Mouse (Mus musculus) CH12.LX (cell line): ENCODE data around the gene Rrp36. TPM values are rescaled to one million over a fixed set of nuclear protein-coding genes. Genes with fewer than 3 reads are reported as not detected.

ENCODE experiments used
- DNase-seq: peaks from one replicate; pipeline ENCODE4 v3.0.0-alpha.2; 2013; ENCODE audit errors: extremely low read depth
- H3K27ac ChIP-seq: 2 replicates; pipeline ENCODE4 v1.5.1; 2012; ENCODE audit warnings: low read depth, mild to moderate bottlenecking, control low read depth, moderate library complexity; ENCODE audit not compliant: insufficient read depth
- H3K27me3 ChIP-seq: replicated peaks from 2 replicates; pipeline ENCODE3; 2012; ENCODE audit warnings: inconsistent platforms
- H3K36me3 ChIP-seq, 2 experiments: replicated peaks in 1 of 2; 2 replicates each; pipeline versions ENCODE3 to v1.6.1; 2012; ENCODE audit warnings: inconsistent platforms in 1 of 2, low read length in 1 of 2, mild to moderate bottlenecking in 1 of 2, mixed read lengths in 1 of 2, moderate library complexity in 1 of 2; ENCODE audit not compliant: control insufficient read depth in 1 of 2, insufficient read depth in 1 of 2
- H3K4me1 ChIP-seq, 2 experiments: 2 replicates each; pipeline ENCODE4 v1.6.1; 2012; ENCODE audit warnings: inconsistent platforms in 1 of 2, moderate library complexity in 1 of 2; ENCODE audit not compliant: insufficient read depth in 2 of 2, control insufficient read depth in 1 of 2
- H3K4me2 ChIP-seq: 2 replicates; pipeline ENCODE4 v1.6.1; 2012; ENCODE audit warnings: low read depth, mild to moderate bottlenecking, control low read depth; ENCODE audit not compliant: poor library complexity, insufficient read depth, severe bottlenecking
- H3K4me3 ChIP-seq, 3 experiments: fragments of 150-350 bp in 1 of 3; sonication (generic) in 1 of 3; replicated peaks in 1 of 3; 2 replicates each; pipeline versions ENCODE3 to v1.5.1; 2011 to 2012; ENCODE audit warnings: low read depth in 2 of 3, low read length in 2 of 3, mild to moderate bottlenecking in 2 of 3, moderate library complexity in 2 of 3, control low read depth in 1 of 3, improper control_type of control experiment in 1 of 3, inconsistent platforms in 1 of 3, mixed read lengths in 1 of 3; ENCODE audit not compliant: poor library complexity in 1 of 3
- H3K79me2 ChIP-seq: replicated peaks from 2 replicates; pipeline ENCODE4 v1.6.1; 2012; ENCODE audit warnings: mild to moderate bottlenecking, moderate library complexity; ENCODE audit not compliant: control insufficient read depth, poor library complexity, insufficient read depth, severe bottlenecking; ENCODE audit errors: extremely low read depth
- H3K9ac ChIP-seq: 2 replicates; pipeline ENCODE4 v1.6.1; 2012; ENCODE audit warnings: low read depth, mild to moderate bottlenecking, control low read depth, moderate library complexity; ENCODE audit not compliant: insufficient read depth
- H3K9me3 ChIP-seq: replicated peaks from 2 replicates; pipeline ENCODE3; 2012; ENCODE audit warnings: low read length, inconsistent platforms, mixed read lengths
- CHD2 ChIP-seq: IDR thresholded peaks from 2 replicates; pipeline ENCODE4 v1.6.1; 2011; ENCODE audit warnings: low read length, improper control_type of control experiment
- CTCF ChIP-seq, 2 experiments: IDR thresholded peaks in 1 of 2; conservative IDR thresholded peaks in 1 of 2; 2 replicates each; pipeline ENCODE4 v1.5.1; 2011 to 2012; ENCODE audit warnings: low read depth in 2 of 2, low read length in 2 of 2, improper control_type of control experiment in 1 of 2, inconsistent platforms in 1 of 2, mild to moderate bottlenecking in 1 of 2, moderate library complexity in 1 of 2
- E2F4 ChIP-seq: IDR thresholded peaks from 2 replicates; pipeline ENCODE4 v1.6.1; 2011; ENCODE audit warnings: low read depth, low read length, improper control_type of control experiment; ENCODE audit not compliant: insufficient replicate concordance
- GABPA ChIP-seq: IDR thresholded peaks from 2 replicates; pipeline ENCODE4 v1.6.1; 2012; ENCODE audit warnings: low read depth, low read length, improper control_type of control experiment, inconsistent platforms; ENCODE audit not compliant: insufficient replicate concordance
- IRF4 ChIP-seq: IDR thresholded peaks from 2 replicates; pipeline ENCODE4 v1.6.1; 2014; ENCODE audit warnings: low read depth, mild to moderate bottlenecking, inconsistent platforms, low read length, improper control_type of control experiment
- JUN ChIP-seq: IDR thresholded peaks from 2 replicates; pipeline ENCODE4 v1.6.1; 2011; ENCODE audit warnings: low read depth, mild to moderate bottlenecking, low read length, improper control_type of control experiment, moderate library complexity; ENCODE audit not compliant: insufficient read depth
- JUND ChIP-seq: conservative IDR thresholded peaks from 2 replicates; pipeline ENCODE4 v1.6.1; 2011; ENCODE audit warnings: low read depth, low read length, improper control_type of control experiment
- MAX ChIP-seq: IDR thresholded peaks from 2 replicates; pipeline ENCODE4 v1.6.1; 2011; ENCODE audit warnings: low read length, improper control_type of control experiment
- MAZ ChIP-seq: IDR thresholded peaks from 2 replicates; pipeline ENCODE4 v1.6.1; 2012; ENCODE audit warnings: low read depth, mild to moderate bottlenecking, inconsistent platforms, low read length, improper control_type of control experiment, moderate library complexity
- MEF2A ChIP-seq: IDR thresholded peaks from 2 replicates; pipeline ENCODE4 v1.6.1; 2014; ENCODE audit warnings: low read depth, mild to moderate bottlenecking, inconsistent platforms, low read length, improper control_type of control experiment, borderline replicate concordance
- MXI1 ChIP-seq: IDR thresholded peaks from 2 replicates; pipeline ENCODE4 v1.6.1; 2011; ENCODE audit warnings: mild to moderate bottlenecking, low read depth, low read length, improper control_type of control experiment
- MYC ChIP-seq: IDR thresholded peaks from 2 replicates; pipeline ENCODE4 v1.6.1; 2011; ENCODE audit warnings: low read depth, mild to moderate bottlenecking, improper control_type of control experiment, low read length
- NELFE ChIP-seq: IDR thresholded peaks from 2 replicates; pipeline ENCODE4 v1.6.1; 2011; ENCODE audit warnings: low read depth, low read length, improper control_type of control experiment
- NRF1 ChIP-seq: IDR thresholded peaks from 2 replicates; pipeline ENCODE4 v1.6.1; 2014; ENCODE audit warnings: low read depth, mild to moderate bottlenecking, inconsistent platforms, low read length, improper control_type of control experiment, moderate library complexity
- PAX5 ChIP-seq: IDR thresholded peaks from 2 replicates; pipeline ENCODE4 v1.6.1; 2012; ENCODE audit warnings: low read length, inconsistent platforms, mixed read lengths
- POLR2A ChIP-seq: IDR thresholded peaks from 2 replicates; pipeline ENCODE4 v1.6.1; 2011; ENCODE audit warnings: low read depth, mild to moderate bottlenecking, improper control_type of control experiment, low read length
- RCOR1 ChIP-seq: conservative IDR thresholded peaks from 2 replicates; pipeline ENCODE4 v1.6.1; 2012; ENCODE audit warnings: low read depth, mild to moderate bottlenecking, inconsistent platforms, low read length, improper control_type of control experiment
- SMC3 ChIP-seq: IDR thresholded peaks from 2 replicates; pipeline ENCODE4 v1.6.1; 2011; ENCODE audit warnings: low read depth, low read length, improper control_type of control experiment
- USF1 ChIP-seq: IDR thresholded peaks from 2 replicates; pipeline ENCODE4 v1.6.1; 2014; ENCODE audit warnings: low read depth, mild to moderate bottlenecking, inconsistent platforms, low read length, improper control_type of control experiment
- USF2 ChIP-seq: conservative IDR thresholded peaks from 2 replicates; pipeline ENCODE4 v1.6.1; 2011; ENCODE audit warnings: low read depth, low read length, improper control_type of control experiment
- ZC3H11A ChIP-seq: IDR thresholded peaks from 2 replicates; pipeline ENCODE4 v1.6.1; 2012; ENCODE audit warnings: low read depth, mild to moderate bottlenecking, inconsistent platforms, low read length, improper control_type of control experiment
- ZKSCAN1 ChIP-seq: IDR thresholded peaks from 2 replicates; pipeline ENCODE4 v1.6.1; 2012; ENCODE audit warnings: low read depth, inconsistent platforms, low read length, improper control_type of control experiment, borderline replicate concordance
- ZNF384 ChIP-seq: IDR thresholded peaks from 2 replicates; pipeline ENCODE4 v1.6.1; 2012; ENCODE audit warnings: low read depth, low read length, improper control_type of control experiment, inconsistent platforms
- dilution Hi-C: fragments of 300-500 bp; cut with MboI; formaldehyde crosslinking; loops from 2 replicates; pipeline ENCODE4 v1.14.3; 2020; ENCODE audit warnings: low sequenced_read_pairs; ENCODE audit not compliant: extremely low pct_unique_long_range_greater_than_20kb, extremely low pct_ligation_motif_present
- in situ Hi-C: fragments of 300-500 bp; cut with MboI; formaldehyde crosslinking; loops from 3 replicates; pipeline ENCODE4 v1.14.3; 2019; ENCODE audit warnings: low sequenced_read_pairs, low pct_ligation_motif_present, low pct_unique_long_range_greater_than_20kb, mixed read lengths
- polyA plus RNA-seq: library from polyadenylated mRNA; unstranded; fragments of >175 nt; gene quantifications from 2 replicates; pipeline ENCODE4 v1.2.1, GENCODE M21; 2012; ENCODE audit warnings: low read depth; ENCODE audit not compliant: insufficient read length
- total RNA-seq, 2 experiments: library from RNA; depleted of rRNA; stranded (reverse); fragments of 300-350 nt in 1 of 2; fragments of >200 nt in 1 of 2; gene quantifications; 2 replicates each; pipeline ENCODE4 v1.2.3; 2012 to 2014

Rrp36 gene
- total and polyA plus RNA-seq, 3 experiments: 38.1 to 53.6 (median 46.1) TPM

- Histone ChIP-seq H3K4me3 (peak overlapping the region; percentile 18 to 94 (median 81)), H3K4me2 (peak overlapping the region; percentile 14; the same call in 1 of the 2 replicates), H3K79me2 (peaks cover 39% of the 10 kb centered on the region), H3K9me3 (peaks cover 3% of the 10 kb centered on the region), H3K36me3 (peaks cover 61 to 76% of the 10 kb centered on the region in 2 experiments), H3K27ac (peak overlapping the region; percentile 30), H3K9ac (peak overlapping the region; percentile 33), H3K27me3 (no peaks in the 10 kb centered on the region), H3K4me1 (peaks cover 13 to 44% of the 10 kb centered on the region in 2 experiments)
- dilution Hi-C loops (no loop called here), in situ Hi-C loops (no loop called here)
- TF ChIP-seq MEF2A (no peak), ZNF384 (no peak), RCOR1 (no peak), CTCF (conservative IDR thresholded peaks at IDR 0.05 in 1 of 2, IDR thresholded peaks at IDR 0.05 in 1 of 2; ENCODE audit: low read depth in 2 of 2, low read length in 2 of 2) (no peak), MYC (no peak), PAX5 (no peak), USF1 (no peak), JUN (no peak)
- DNase-seq: no peak
These were observed 555 bp upstream of the Rrp36 start for GRCm38 (mm10) chr17:46674530-46675283.

- dilution Hi-C loops: no loop called here
- no peak overlapping the region for H3K4me2 ChIP-seq
- no peaks in the 10 kb centered on the region for H3K27me3 ChIP-seq
- H3K4me3 ChIP-seq: no peak overlapping the region
- no peak for DNase-seq
- H3K36me3 ChIP-seq: peaks cover 54 to 78% of the 10 kb centered on the region in 2 experiments
- H3K27ac ChIP-seq: no peak overlapping the region
- H3K79me2 ChIP-seq: peaks cover 20% of the 10 kb centered on the region
- peaks cover 8 to 29% of the 10 kb centered on the region in 2 experiments for H3K4me1 ChIP-seq
- TF ChIP-seq NELFE (no peak), MXI1 (no peak), ZKSCAN1 (no peak), POLR2A (no peak), ZNF384 (no peak), MAX (no peak), IRF4 (no peak), USF1 (no peak), NRF1 (no peak), GABPA (no peak), E2F4 (no peak), CHD2 (no peak), USF2 (no peak), CTCF (conservative IDR thresholded peaks at IDR 0.05 in 1 of 2, IDR thresholded peaks at IDR 0.05 in 1 of 2; ENCODE audit: low read depth in 2 of 2, low read length in 2 of 2) (no peak), ZC3H11A (no peak), JUND (no peak), SMC3 (no peak), MAZ (no peak)
- H3K9ac ChIP-seq: no peak overlapping the region
- peaks cover 7% of the 10 kb centered on the region for H3K9me3 ChIP-seq
- in situ Hi-C loops: no loop called here
These were observed 4.2 kb downstream of the Rrp36 start for GRCm38 (mm10) chr17:46669911-46670310.
